Mouse (Mus musculus) CH12.LX (cell line): ENCODE measurements around the gene Sfxn5. TPM values are rescaled to one million over a fixed set of nuclear protein-coding genes. Genes with fewer than 3 reads are reported as not detected.

Experiments used
- DNase-seq: peaks from one replicate; pipeline ENCODE4 v3.0.0-alpha.2; 2013; ENCODE audit errors: extremely low read depth
- H3K27ac ChIP-seq: 2 replicates; pipeline ENCODE4 v1.5.1; 2012; ENCODE audit warnings: low read depth, mild to moderate bottlenecking, control low read depth, moderate library complexity; ENCODE audit not compliant: insufficient read depth
- H3K27me3 ChIP-seq: replicated peaks from 2 replicates; pipeline ENCODE3; 2012; ENCODE audit warnings: inconsistent platforms
- H3K36me3 ChIP-seq, 2 experiments: replicated peaks in 1 of 2; 2 replicates each; pipeline versions ENCODE3 to v1.6.1; 2012; ENCODE audit warnings: inconsistent platforms in 1 of 2, low read length in 1 of 2, mild to moderate bottlenecking in 1 of 2, mixed read lengths in 1 of 2, moderate library complexity in 1 of 2; ENCODE audit not compliant: control insufficient read depth in 1 of 2, insufficient read depth in 1 of 2
- H3K4me1 ChIP-seq, 2 experiments: 2 replicates each; pipeline ENCODE4 v1.6.1; 2012; ENCODE audit warnings: inconsistent platforms in 1 of 2, moderate library complexity in 1 of 2; ENCODE audit not compliant: insufficient read depth in 2 of 2, control insufficient read depth in 1 of 2
- H3K4me2 ChIP-seq: 2 replicates; pipeline ENCODE4 v1.6.1; 2012; ENCODE audit warnings: low read depth, mild to moderate bottlenecking, control low read depth; ENCODE audit not compliant: poor library complexity, insufficient read depth, severe bottlenecking
- H3K4me3 ChIP-seq, 3 experiments: fragments of 150-350 bp in 1 of 3; sonication (generic) in 1 of 3; replicated peaks in 1 of 3; 2 replicates each; pipeline versions ENCODE3 to v1.5.1; 2011 to 2012; ENCODE audit warnings: low read depth in 2 of 3, low read length in 2 of 3, mild to moderate bottlenecking in 2 of 3, moderate library complexity in 2 of 3, control low read depth in 1 of 3, improper control_type of control experiment in 1 of 3, inconsistent platforms in 1 of 3, mixed read lengths in 1 of 3; ENCODE audit not compliant: poor library complexity in 1 of 3
- H3K79me2 ChIP-seq: replicated peaks from 2 replicates; pipeline ENCODE4 v1.6.1; 2012; ENCODE audit warnings: mild to moderate bottlenecking, moderate library complexity; ENCODE audit not compliant: control insufficient read depth, poor library complexity, insufficient read depth, severe bottlenecking; ENCODE audit errors: extremely low read depth
- H3K9ac ChIP-seq: 2 replicates; pipeline ENCODE4 v1.6.1; 2012; ENCODE audit warnings: low read depth, mild to moderate bottlenecking, control low read depth, moderate library complexity; ENCODE audit not compliant: insufficient read depth
- H3K9me3 ChIP-seq: replicated peaks from 2 replicates; pipeline ENCODE3; 2012; ENCODE audit warnings: low read length, inconsistent platforms, mixed read lengths
- BHLHE40 ChIP-seq: IDR thresholded peaks from 2 replicates; pipeline ENCODE4 v1.6.1; 2011; ENCODE audit warnings: mild to moderate bottlenecking, low read depth, low read length, improper control_type of control experiment
- CHD1 ChIP-seq: IDR thresholded peaks from 2 replicates; pipeline ENCODE4 v1.6.1; 2012; ENCODE audit warnings: low read depth, low read length, improper control_type of control experiment, inconsistent platforms
- CHD2 ChIP-seq: IDR thresholded peaks from 2 replicates; pipeline ENCODE4 v1.6.1; 2011; ENCODE audit warnings: low read length, improper control_type of control experiment
- ELF1 ChIP-seq: IDR thresholded peaks from 2 replicates; pipeline ENCODE4 v1.6.1; 2014; ENCODE audit warnings: low read depth, mild to moderate bottlenecking, inconsistent platforms, low read length, improper control_type of control experiment
- JUN ChIP-seq: IDR thresholded peaks from 2 replicates; pipeline ENCODE4 v1.6.1; 2011; ENCODE audit warnings: low read depth, mild to moderate bottlenecking, low read length, improper control_type of control experiment, moderate library complexity; ENCODE audit not compliant: insufficient read depth
- KAT2A ChIP-seq: IDR thresholded peaks from 2 replicates; pipeline ENCODE4 v1.6.1; 2012; ENCODE audit warnings: low read length, improper control_type of control experiment, inconsistent platforms; ENCODE audit not compliant: insufficient replicate concordance
- MAFK ChIP-seq: IDR thresholded peaks from 2 replicates; pipeline ENCODE4 v1.6.1; 2011; ENCODE audit warnings: low read length, improper control_type of control experiment; ENCODE audit not compliant: insufficient replicate concordance
- MAX ChIP-seq: IDR thresholded peaks from 2 replicates; pipeline ENCODE4 v1.6.1; 2011; ENCODE audit warnings: low read length, improper control_type of control experiment
- MAZ ChIP-seq: IDR thresholded peaks from 2 replicates; pipeline ENCODE4 v1.6.1; 2012; ENCODE audit warnings: low read depth, mild to moderate bottlenecking, inconsistent platforms, low read length, improper control_type of control experiment, moderate library complexity
- MEF2A ChIP-seq: IDR thresholded peaks from 2 replicates; pipeline ENCODE4 v1.6.1; 2014; ENCODE audit warnings: low read depth, mild to moderate bottlenecking, inconsistent platforms, low read length, improper control_type of control experiment, borderline replicate concordance
- MYC ChIP-seq: IDR thresholded peaks from 2 replicates; pipeline ENCODE4 v1.6.1; 2011; ENCODE audit warnings: low read depth, mild to moderate bottlenecking, improper control_type of control experiment, low read length
- NELFE ChIP-seq: IDR thresholded peaks from 2 replicates; pipeline ENCODE4 v1.6.1; 2011; ENCODE audit warnings: low read depth, low read length, improper control_type of control experiment
- PAX5 ChIP-seq: IDR thresholded peaks from 2 replicates; pipeline ENCODE4 v1.6.1; 2012; ENCODE audit warnings: low read length, inconsistent platforms, mixed read lengths
- POLR2A ChIP-seq: IDR thresholded peaks from 2 replicates; pipeline ENCODE4 v1.6.1; 2011; ENCODE audit warnings: low read depth, mild to moderate bottlenecking, improper control_type of control experiment, low read length
- POLR2AphosphoS2 ChIP-seq: IDR thresholded peaks from 2 replicates; pipeline ENCODE4 v1.6.1; 2011; ENCODE audit warnings: low read depth, low read length, improper control_type of control experiment
- RCOR1 ChIP-seq: conservative IDR thresholded peaks from 2 replicates; pipeline ENCODE4 v1.6.1; 2012; ENCODE audit warnings: low read depth, mild to moderate bottlenecking, inconsistent platforms, low read length, improper control_type of control experiment
- TBP ChIP-seq: conservative IDR thresholded peaks from 2 replicates; pipeline ENCODE4 v1.6.1; 2011; ENCODE audit warnings: low read depth, low read length, improper control_type of control experiment
- TCF12 ChIP-seq: IDR thresholded peaks from 2 replicates; pipeline ENCODE4 v1.6.1; 2014; ENCODE audit warnings: low read depth, mild to moderate bottlenecking, inconsistent platforms, low read length, improper control_type of control experiment
- USF1 ChIP-seq: IDR thresholded peaks from 2 replicates; pipeline ENCODE4 v1.6.1; 2014; ENCODE audit warnings: low read depth, mild to moderate bottlenecking, inconsistent platforms, low read length, improper control_type of control experiment
- USF2 ChIP-seq: conservative IDR thresholded peaks from 2 replicates; pipeline ENCODE4 v1.6.1; 2011; ENCODE audit warnings: low read depth, low read length, improper control_type of control experiment
- ZKSCAN1 ChIP-seq: IDR thresholded peaks from 2 replicates; pipeline ENCODE4 v1.6.1; 2012; ENCODE audit warnings: low read depth, inconsistent platforms, low read length, improper control_type of control experiment, borderline replicate concordance
- ZNF384 ChIP-seq: IDR thresholded peaks from 2 replicates; pipeline ENCODE4 v1.6.1; 2012; ENCODE audit warnings: low read depth, low read length, improper control_type of control experiment, inconsistent platforms
- dilution Hi-C: fragments of 300-500 bp; cut with MboI; formaldehyde crosslinking; loops from 2 replicates; pipeline ENCODE4 v1.14.3; 2020; ENCODE audit warnings: low sequenced_read_pairs; ENCODE audit not compliant: extremely low pct_unique_long_range_greater_than_20kb, extremely low pct_ligation_motif_present
- in situ Hi-C: fragments of 300-500 bp; cut with MboI; formaldehyde crosslinking; loops from 3 replicates; pipeline ENCODE4 v1.14.3; 2019; ENCODE audit warnings: low sequenced_read_pairs, low pct_ligation_motif_present, low pct_unique_long_range_greater_than_20kb, mixed read lengths
- polyA plus RNA-seq: library from polyadenylated mRNA; unstranded; fragments of >175 nt; gene quantifications from 2 replicates; pipeline ENCODE4 v1.2.1, GENCODE M21; 2012; ENCODE audit warnings: low read depth; ENCODE audit not compliant: insufficient read length
- total RNA-seq, 2 experiments: library from RNA; depleted of rRNA; stranded (reverse); fragments of 300-350 nt in 1 of 2; fragments of >200 nt in 1 of 2; gene quantifications; 2 replicates each; pipeline ENCODE4 v1.2.3; 2012 to 2014

Gene Sfxn5
- total and polyA plus RNA-seq, 3 experiments = 0.55 to 0.93 (median 0.66) TPM

DNA sequence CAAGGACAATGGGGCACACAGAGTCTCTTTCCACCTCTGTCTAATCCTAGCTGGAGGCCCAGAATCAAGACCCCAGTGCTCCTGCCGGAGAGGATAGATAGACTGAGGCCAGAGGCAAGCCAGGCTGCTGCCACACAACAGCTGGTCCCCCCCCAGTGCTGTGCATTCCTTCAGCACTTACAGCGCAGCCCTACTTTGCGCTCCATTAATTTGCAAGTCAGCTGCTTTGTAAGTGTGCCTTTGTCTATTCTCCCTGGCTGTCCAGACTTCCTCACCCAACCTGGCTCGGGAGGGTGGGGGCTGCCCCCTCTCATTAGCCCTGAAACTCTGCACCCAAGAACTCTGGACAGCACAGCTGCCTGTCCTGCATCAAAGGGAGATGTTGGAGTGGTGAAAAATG is 101.2 kb downstream of the Sfxn5 start:
- Histone ChIP-seq H3K9me3 (no peaks in the 10 kb centered on the region), H3K4me1 (no peaks in the 10 kb centered on the region), H3K79me2 (no peaks in the 10 kb centered on the region), H3K36me3 (no peaks in the 10 kb centered on the region), H3K4me3 (no peak overlapping the region), H3K4me2 (no peak overlapping the region), H3K27me3 (peaks cover 13% of the 10 kb centered on the region), H3K9ac (no peak overlapping the region), H3K27ac (no peak overlapping the region)
- in situ Hi-C loops (loop anchor here (10.0 kb wide), 1 partner anchor 87 kb away; no protein-coding TSS in a partner anchor), dilution Hi-C loops (no loop called here)
- TF ChIP-seq PAX5 = no peak
- TF ChIP-seq USF1 = no peak
- no peak for TF ChIP-seq ZKSCAN1
- no peak for TF ChIP-seq NELFE
- no peak for TF ChIP-seq MYC
- TF ChIP-seq POLR2AphosphoS2 = no peak
- no peak for TF ChIP-seq USF2
- TF ChIP-seq TCF12 = no peak
- no peak for TF ChIP-seq CHD2
- no peak for TF ChIP-seq POLR2A
- TF ChIP-seq CHD1 = no peak
- no peak for TF ChIP-seq RCOR1
- TF ChIP-seq ZNF384 = no peak
- TF ChIP-seq MAZ = no peak
- no peak for TF ChIP-seq BHLHE40
- TF ChIP-seq TBP = no peak
- no peak for DNase-seq

DNA sequence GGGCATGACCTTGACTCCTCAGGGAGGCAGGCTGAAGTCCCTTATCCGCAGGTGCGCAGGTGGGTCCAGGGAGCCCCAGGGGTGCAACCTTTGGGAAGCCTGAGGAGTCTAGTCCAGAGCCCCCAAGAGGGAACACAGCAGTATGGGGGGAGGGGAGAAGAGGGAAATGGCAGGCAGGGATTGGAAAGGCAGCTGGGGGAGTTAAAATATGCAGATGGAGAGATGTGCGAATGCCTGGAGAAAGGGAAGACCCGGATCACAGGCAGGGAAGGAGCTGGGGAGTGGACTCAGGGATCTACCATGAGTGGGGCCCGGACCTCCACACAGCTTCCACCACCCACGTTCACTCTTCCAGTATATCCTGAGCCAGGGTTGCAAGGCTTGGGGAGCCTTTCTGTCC is 101.8 kb downstream of the Sfxn5 start:
- TF ChIP-seq MYC (no peak), KAT2A (no peak), USF2 (no peak), POLR2A (no peak), MAX (no peak), ZNF384 (no peak), ELF1 (no peak), NELFE (no peak), JUN (no peak), MEF2A (no peak), MAFK (no peak), TBP (no peak)
- Histone ChIP-seq H3K27me3 (peaks cover 16% of the 10 kb centered on the region), H3K4me1 (no peaks in the 10 kb centered on the region)

More for the DNA sequence above, 101.8 kb downstream of the Sfxn5 start:
- no peak overlapping the region for H3K27ac ChIP-seq
- H3K4me3 ChIP-seq = no peak overlapping the region
- H3K4me2 ChIP-seq = no peak overlapping the region
- in situ Hi-C loops = loop anchor here (10.0 kb wide), 1 partner anchor 87 kb away; no protein-coding TSS in a partner anchor
- H3K79me2 ChIP-seq = no peaks in the 10 kb centered on the region
- no peaks in the 10 kb centered on the region for H3K9me3 ChIP-seq
- H3K9ac ChIP-seq = no peak overlapping the region
- dilution Hi-C loops = no loop called here
- no peaks in the 10 kb centered on the region for H3K36me3 ChIP-seq
- DNase-seq = no peak
